Mouse (Mus musculus) layer of hippocampus, adult 9-11 months (tissue): ENCODE measurements around the gene Amt.

Source experiments
- DNase-seq: peaks from one replicate; pipeline ENCODE4 v3.0.0; 2022

Amt gene

GRCm38 (mm10) chr9:108340258-108341138 lies 43.8 kb downstream of the Amt start:
- peak; percentile 56 for DNase-seq

- DNase-seq = no peak
Observed at GRCm38 (mm10) chr9:108341139-108341475, 44.5 kb downstream of the Amt start.

- DNase-seq = no peak
Observed at GRCm38 (mm10) chr9:108341801-108342200, 45.1 kb downstream of the Amt start.

GRCm38 (mm10) chr9:108342301-108342831 lies 45.7 kb downstream of the Amt start:
- DNase-seq = no peak

- no peak for DNase-seq
Observed at GRCm38 (mm10) chr9:108343331-108343730, 46.7 kb downstream of the Amt start.

GRCm38 (mm10) chr9:108343835-108344234 lies 47.2 kb downstream of the Amt start:
- DNase-seq = no peak

- no peak for DNase-seq
Observed at GRCm38 (mm10) chr9:108344471-108344870, 47.8 kb downstream of the Amt start.

GRCm38 (mm10) chr9:108347024-108347423 lies 50.4 kb downstream of the Amt start:
- no peak for DNase-seq

- peak; percentile 91 for DNase-seq
Observed at GRCm38 (mm10) chr9:108347540-108348289, 51.1 kb downstream of the Amt start, which contains the start of gene Usp4. TSS of gene Usp4 (plus strand) at chr9:108347853.

GRCm38 (mm10) chr9:108348290-108348680 lies 51.6 kb downstream of the Amt start:
- DNase-seq = no peak

- DNase-seq = no peak
Observed at GRCm38 (mm10) chr9:108349727-108350126, 53.1 kb downstream of the Amt start.
